Mouse (Mus musculus) urinary bladder, adult 18-20 months (tissue): ENCODE data around the gene Trim59.
A peak's percentile ranks its signal among the peaks of the same experiment; 100 is the strongest.
"Not testable (repeated sequence)": the region's sequence is repeated elsewhere in the genome, so short reads cannot be mapped to it uniquely, and the experiment has no call there.

Source experiments
- DNase-seq, 2 experiments: peaks; one replicate each; pipeline ENCODE4 v3.0.0; 2022; ENCODE audit warnings: low spot score in 2 of 2, mixed read lengths in 2 of 2

Gene Trim59

DNA sequence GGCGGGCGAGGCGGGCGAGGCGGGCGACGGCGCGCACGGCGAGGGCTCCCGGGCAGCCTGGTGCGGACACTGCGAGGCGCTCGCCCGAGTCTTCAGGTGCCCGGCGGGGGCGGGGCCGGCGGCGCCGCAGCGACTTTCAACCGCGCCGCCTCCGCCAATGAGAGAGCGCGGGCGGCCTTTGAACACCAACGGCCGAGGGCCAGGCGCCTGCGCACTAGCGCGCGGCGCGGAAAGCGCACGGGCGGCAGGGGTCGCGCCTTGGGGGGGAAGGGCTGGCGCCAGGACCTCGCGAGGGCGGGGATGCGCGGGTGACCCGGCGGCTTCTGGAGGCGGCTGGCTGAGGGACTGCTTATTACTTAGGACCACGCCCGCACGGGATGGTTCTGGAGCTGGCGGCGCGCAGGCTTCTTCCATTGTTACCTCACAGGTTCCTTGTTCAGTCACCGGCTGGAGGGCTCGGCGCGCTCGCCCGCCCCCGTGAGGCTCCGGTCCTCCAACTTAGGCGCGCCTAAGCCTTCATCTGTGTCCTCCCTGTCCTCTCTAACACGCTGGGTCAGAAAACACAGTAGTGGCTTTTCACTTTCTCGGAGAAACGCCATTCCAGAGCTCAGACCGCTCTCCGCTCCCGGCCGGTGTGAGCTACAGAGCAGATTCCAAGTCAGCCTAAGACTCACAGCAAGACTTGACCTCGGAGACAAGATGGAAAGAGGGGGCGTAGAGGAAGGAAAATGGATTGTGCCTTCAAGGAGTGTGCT, at the start of gene Trim59:
Gene Trim59 (minus strand): TSS at position 111 of the 755 bp plus-strand sequence.
- DNase-seq = peak; percentile 83 to 85

DNA sequence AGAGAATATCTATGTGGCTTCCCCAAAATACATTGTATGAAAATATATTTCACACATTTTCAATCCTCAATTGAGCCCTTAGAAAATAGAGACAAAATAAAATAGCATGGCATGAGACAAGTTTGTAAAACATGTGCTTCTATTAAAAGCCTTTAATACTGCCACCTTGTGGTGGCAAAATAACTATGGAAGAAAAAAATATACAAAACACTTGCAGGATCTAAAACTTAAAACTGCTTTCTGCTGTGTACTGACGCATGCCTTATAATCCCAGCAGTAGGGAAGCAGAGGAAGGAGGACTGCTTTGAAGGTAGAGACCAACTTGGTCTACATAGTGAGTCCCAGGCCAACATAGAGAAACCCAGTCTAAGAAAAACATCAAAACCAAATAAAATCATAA, 19.4 kb upstream of the Trim59 start:
- DNase-seq = no peak

DNA sequence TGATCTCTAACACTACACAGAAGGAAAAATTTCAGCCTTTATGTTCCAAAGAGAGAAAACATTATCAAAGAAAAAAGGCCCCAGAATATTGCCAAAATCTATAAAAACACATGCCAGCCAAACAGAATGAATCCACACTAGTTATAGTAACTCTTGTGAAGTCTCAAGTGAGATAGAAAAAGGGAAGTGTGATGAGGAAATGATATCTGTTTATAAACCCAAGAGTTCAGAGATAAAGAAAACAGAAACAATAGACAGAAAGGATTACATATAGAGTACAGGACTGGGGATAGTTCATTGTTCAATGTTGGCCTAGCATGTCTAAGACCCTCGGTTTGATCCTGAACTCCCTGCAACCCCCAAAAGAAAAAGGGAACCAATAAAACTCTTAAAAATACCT, 18.2 kb upstream of the Trim59 start:
- no peak for DNase-seq

DNA sequence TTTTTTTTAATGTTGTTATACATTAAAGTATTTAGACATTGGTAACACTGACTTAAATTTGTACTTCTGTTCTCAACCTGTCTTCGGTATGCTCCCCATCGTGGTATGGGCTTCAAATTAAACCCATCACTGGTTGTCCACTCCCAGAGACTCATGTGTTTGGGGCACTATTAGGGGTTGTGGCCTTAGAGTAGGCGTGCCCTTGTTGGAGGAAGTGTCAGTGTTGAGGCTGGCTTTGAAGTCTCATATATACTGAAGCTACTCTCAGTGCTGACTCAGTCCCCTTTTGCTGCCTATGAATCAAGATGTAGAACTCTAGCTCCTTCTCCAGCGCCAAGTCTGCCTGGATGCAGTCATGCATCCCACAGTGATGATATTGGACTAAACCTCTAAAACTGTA, 16.1 kb upstream of the Trim59 start:
- DNase-seq = no peak

DNA sequence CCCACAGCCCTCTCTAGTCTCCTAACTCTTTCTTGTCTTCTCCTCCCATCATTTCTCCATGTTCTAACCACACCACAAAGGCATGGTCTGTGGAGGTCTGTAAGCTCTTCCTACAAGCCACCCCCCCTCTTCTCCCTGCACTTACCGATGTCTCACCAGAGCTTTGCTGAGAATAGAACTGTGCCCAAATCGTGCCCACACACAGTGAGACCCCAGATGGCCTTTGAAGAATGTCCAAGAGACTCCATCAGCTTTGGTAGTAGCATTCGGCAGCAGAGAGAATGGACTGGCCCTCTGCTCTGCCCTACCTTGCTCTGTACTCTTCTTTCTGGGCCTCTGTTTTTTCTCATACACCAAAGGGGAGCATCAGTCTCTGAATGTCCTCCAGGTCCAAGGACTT, 11.3 kb upstream of the Trim59 start:
- no peak for DNase-seq

DNA sequence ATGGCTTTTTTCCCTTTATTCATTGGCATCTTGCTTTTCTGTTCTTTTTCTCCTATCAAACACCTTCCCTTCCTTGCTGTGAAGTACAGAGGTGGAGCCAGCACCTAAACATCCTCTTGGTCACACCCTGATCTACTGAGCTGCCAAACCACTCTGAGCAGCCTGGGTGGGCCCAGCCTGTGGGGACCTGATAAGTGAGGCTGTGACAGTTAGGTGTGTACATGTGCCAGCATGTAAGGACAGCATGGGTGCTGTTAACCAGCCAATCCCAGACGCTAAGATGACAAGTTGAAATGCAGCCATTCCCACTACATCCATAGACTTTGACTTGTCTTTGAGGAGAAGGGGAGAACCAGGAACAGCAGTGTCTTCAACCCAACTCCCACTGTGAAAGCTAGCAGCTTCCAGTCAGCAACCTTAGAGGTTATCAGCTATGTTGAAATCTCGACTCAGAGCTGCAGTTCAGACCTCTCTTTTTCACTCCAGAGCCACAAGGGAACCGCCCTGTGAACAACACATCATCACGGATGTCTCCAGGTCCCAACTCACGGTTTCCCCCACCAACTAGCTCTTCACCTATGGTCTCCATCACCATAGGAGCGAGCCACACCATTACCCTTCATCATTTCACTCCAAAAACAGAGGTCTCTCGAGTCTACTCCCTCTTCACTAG, 10.3 kb upstream of the Trim59 start:
- DNase-seq = no peak

DNA sequence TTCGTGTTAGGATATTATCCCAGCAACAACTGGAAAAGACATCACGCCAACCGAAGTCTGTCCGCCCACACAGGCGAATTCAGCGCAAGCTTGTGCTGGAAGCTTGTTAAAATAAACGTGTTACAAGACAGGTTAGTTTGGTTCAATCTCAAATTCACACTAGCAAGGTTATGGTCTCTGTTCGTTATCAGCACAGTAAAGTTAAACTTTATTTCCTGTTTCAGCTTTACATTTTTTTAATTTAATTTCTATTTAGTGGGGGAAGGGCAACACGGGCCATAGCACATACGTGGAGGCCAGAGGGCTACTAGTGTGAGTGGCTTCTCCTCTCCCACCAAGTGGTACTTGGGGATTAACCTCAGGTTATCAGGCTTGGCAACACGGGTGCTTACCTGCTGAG, 7.3 kb upstream of the Trim59 start:
- DNase-seq = no peak

DNA sequence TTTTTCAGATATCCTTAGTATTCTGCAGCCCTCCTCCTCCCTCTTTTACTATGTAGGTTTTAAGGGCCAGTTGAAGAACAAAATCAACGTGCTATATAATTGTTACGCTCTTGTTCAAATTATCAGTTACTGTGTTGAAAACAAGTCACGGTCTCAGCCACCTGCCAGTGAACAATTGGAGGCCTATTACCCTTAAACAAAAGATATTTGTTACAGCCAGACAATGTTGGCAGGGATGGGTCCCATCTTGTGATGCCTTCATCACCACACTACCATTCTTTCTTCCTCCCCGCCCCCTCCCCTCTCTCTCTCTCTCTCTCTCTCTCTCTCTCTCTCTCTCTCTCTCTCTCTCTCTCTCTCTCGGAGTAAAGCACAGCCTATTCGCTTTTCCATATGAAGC, 4.5 kb upstream of the Trim59 start:
- no peak for DNase-seq

DNA sequence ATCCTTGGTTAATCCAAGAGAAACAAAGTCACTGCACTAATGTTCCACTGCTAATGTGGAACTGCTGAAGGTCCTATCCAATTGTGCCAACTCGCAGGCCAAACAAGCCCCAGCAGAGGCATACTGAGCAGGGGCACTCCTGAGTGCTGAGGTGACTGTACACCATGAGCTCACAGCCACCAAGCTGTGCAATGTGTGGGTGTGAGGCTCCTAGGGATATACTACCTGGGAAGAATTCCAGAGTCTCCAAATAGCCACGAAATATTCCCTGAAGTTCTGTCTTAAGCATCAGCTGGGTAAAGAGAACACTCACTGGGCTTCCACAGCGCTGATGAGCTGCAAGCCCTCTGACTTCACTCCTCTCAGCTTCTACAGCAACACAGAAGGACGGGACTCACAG, 3.1 kb upstream of the Trim59 start:
- no peak for DNase-seq

DNA sequence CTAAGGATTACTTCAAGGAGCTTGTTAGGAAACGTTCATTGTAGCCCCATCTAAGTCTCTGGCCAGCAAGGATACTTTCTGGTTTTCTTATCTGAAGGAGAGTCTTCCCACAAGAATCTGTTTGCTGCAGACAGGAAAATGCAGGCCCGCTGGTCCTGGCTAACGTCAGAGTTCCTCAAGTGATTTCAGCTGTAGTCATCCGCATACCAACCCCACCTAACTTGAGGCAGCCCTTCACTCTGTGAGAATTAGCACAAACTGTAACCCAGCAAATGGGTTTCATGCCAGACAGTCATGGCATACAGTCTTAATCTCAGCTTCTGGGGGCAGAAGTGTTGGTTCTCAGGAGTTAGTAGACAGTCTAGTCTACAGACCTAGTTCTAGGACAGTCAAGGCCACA, 2.0 kb upstream of the Trim59 start:
- DNase-seq = no peak

DNA sequence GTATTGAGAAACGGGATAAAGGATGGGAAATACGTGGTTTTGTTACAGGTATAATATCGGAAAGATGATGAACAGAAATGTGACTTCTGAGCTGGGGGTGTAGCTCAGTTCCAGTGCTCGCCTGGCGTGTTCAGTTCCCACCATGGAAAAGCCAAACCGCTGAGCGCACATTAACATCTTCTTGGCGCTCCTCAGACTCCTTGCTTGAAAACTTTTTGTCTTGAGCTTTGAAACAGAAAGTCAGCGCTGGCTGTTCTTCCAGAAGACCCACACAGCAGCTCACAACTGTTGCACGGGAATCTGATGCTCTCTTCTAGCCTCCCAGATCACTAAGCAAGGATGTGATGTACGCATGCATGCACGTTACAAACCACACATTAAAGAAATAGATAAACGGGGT, 1.2 kb upstream of the Trim59 start:
- DNase-seq = no peak

DNA sequence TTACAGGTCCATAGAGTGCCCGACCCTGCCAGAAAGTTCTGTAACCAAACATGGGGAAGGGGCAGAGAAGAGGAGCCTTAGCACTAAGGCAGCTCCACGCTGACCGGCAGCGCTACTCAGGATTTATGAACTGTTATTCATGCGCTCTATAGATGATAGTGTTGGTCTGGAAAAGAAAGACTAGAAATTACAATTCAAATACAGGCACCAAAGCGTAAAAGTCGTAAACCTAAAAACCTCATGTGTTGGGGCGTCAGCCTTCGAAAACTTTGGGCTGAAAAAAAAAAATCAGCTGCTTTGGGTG, 797 bp upstream of the Trim59 start:
- DNase-seq = no peak

DNA sequence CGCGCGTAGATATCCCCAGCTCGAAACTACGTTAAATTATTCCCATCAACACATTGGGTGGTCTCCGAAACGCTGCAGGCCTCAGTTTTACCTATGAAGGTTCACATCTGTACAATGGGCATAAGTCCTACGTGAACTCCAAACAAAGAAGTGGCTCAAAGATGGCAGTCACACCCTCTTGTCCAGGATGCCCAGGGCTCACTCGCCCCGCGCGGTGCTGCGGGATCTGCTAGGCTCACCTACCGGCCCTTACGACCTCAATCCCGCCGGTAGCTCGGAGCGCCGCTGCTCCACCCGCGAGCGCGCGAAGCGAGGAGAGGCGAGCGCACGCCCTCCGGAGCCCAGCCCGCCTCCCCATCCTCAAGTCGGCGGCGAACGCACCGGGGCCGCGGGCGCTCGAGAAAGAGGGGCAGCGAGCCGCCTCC, 376 bp downstream of the Trim59 start:
- peak in 1 of 2 experiments; percentile 3 for DNase-seq

DNA sequence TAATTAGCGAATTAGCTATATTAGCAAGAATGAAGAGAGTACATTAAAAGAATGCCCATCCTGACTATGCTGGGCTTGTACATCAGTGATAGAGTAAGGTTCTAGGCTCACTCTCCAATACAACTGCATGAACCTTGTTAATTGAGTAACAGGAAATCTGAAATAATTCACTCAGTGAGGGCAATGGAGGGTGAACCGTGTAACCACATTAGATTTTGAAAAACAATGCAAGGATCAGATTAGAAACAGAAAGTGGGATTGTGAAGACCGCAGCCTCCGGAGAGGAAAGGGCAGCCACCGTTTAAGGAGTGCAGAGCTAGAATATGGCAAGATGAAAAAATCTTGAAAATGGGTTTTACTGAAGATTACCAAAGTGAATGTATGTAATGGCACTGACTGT, 3.3 kb downstream of the Trim59 start:
- no peak for DNase-seq

DNA sequence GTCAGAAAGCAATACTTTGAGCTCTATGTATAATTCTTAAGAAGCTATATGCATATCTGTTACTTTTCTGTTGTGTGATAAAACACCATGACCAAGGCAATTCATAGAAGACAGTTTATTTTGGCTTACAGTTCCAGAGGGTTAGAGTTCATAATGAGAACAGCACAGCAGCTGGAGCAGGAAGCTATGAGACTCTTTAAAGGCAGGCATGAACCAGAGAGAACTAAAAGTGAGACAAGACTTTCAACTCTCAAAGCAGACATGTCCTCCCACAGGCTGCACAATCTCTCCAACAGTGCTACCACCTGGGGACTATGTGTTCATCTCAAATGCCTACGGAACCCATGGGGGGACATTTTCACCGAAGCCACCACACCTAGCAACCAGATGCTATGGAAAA, 4.5 kb downstream of the Trim59 start:
- DNase-seq = no peak

DNA sequence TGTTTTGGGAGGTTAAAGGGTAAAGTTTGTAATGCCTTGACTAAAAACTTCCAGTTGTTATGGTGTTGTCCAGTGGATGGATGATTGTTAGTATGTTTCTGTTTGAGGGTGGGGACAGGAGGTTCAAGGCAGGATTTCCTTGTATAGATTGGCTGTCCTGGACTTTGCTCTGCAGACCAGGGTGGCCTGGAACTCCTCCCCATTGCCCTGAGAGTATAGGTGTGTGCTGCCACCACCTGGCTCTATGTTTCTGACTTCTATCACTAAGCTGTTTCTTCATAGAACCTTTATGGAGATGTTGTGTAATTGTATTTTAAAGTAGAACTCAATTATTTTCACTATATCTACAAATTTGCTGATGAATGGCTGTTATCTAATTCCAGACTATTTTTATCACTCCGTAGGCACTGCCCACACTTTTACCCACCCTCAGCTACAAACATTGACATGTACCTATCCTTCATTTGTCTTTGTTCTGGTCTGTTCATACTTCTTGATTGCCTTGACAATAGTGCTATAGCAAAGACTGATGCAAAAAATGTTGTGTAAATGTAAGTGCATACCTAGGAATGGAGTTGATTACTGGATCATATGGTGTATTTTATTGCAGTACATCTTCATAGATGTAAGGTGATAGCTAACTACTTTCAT, 18.3 kb downstream of the Trim59 start:
- no peak for DNase-seq

DNA sequence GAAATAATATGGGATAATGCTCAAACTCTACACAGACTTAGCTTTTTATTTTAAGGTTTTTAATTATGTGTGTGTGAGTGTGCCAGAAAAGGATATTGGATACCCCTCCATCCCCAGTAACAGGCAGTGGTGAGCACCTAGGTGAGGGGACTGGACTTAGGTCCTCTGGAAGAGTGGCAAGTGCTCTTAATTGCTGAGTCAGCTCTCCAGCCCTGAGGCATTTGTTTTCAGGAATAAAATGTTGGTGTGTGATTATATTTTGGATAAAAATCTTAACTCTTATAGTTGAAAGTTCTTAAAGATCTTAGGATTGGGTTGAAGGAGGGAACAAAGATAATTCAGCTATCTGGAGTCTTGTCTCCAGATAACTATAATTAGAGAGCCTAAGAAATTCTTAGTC, 23.8 kb downstream of the Trim59 start:
- DNase-seq = no peak

DNA sequence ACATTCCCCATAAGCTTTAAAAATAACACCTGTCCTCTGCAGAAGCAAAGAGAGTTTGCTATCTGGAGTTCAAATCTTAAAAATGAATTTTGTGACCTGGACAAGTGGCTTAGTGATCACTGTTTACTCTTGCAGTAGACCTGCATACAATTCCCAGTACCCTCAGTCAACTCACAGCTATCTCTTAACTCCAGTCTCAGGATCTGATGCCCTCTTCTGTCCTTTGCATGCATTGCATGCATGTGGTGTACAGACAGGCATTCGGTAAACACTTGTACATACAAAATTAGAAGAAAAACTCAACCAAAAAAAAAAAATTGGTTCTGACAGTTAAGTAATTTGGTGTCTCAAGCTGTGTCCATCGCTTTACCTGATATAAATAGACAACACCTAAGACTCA, 24.3 kb downstream of the Trim59 start:
- DNase-seq = no peak

DNA sequence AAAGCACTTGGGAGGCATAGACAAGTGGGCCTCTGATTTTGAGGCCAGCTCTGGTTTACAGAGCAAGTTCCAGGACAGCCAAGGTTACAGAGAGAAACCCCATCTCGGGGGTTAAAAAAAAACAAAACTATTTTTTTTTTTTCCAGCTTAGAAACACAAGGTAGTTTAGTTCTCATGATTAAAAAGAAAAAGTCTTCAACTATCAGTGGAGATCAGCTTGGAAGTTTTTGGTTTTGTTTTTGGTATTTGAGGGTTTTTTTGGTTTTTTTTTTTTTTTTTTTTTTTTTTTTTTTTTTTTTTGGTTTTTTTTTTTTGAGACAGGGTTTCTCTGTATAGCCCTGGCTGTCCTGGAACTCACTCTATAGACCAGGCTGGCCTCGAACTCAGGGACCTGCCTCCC, 25.9 kb downstream of the Trim59 start:
- DNase-seq = not testable (repeated sequence)

DNA sequence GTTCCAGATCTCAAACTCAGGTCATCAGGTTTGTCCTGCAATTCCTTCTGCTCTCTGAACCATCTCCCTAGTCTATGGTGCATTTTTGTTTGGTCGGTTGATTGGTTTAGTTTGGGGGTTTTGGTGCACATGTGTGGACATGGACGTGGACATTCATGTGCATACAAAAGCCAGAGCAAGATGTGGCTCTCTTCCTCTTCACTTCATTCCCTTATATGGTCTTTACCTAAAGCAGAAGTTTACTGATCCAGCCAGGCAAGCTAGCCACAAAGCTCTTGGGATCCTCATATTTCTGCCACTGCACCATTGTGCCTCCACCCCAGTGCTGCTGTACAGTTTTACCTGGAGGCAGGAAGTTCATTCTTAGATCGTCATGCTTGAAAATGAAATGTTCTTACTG, 27.4 kb downstream of the Trim59 start:
- DNase-seq = no peak

DNA sequence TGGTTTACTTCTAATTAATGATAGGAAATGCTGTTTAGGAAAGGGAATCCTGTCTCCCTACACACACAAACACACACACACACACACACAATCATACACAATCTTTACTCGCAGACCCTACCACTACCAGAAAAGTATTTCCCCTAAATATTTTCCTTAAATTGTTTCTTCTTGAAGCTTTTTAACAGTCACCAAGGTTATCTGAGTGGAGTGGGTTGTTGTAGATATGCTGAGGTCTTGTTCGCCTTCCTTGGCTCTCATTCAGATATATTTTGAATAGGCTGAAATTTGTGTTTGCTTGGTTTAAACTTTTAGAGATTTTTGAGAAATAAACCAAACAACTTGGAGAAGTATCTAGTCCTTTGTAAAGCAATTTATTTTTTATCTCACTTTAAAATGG, 35.7 kb downstream of the Trim59 start:
- DNase-seq = no peak

DNA sequence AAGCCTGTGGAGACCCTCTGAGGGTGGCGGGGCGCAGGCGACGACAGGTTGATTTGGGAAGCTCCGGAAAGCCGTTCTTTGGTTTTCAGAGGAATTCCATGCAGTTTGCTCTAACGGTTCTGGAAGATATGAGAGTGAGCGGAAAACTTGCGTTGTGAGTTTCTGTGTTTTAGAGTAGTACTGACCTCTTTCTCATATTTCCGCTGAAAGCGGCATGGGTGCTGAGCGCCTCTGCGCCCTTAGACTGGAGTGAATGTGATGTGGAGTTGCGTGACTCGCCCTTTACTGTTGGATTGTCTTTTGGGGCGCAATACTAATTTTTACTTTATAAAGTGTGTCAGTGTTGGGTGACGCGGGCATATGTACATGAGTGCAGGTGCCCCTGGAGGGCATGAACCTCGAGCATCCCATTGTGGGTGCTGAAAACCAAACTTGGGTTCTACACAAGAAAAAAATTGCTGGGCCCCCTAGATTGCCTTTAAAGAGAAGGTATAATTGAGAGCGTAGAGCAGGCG, 38.3 kb downstream of the Trim59 start:
- DNase-seq = no peak
